Mouse (Mus musculus): ENCODE measurements around the gene Oat.

The Oat gene

GRCm38 (mm10) chr7:132576116-132576650 is at the start of gene Oat:
Gene Oat (minus strand): TSS chr7:132576398.
- DNase-seq, result peak; percentile 99

GRCm38 (mm10) chr7:132624161-132624560 is 48.0 kb upstream of the Oat start:
- DNase-seq, result no peak

GRCm38 (mm10) chr7:132619975-132620918 is 44.0 kb upstream of the Oat start:
- no peak for DNase-seq

- DNase-seq, result no peak
Observed at GRCm38 (mm10) chr7:132619549-132619948, 43.4 kb upstream of the Oat start.

GRCm38 (mm10) chr7:132617021-132617564 is 40.9 kb upstream of the Oat start:
- no peak for DNase-seq

GRCm38 (mm10) chr7:132616391-132616790 is 40.2 kb upstream of the Oat start:
- no peak for DNase-seq

- DNase-seq, result no peak
Observed at GRCm38 (mm10) chr7:132615346-132615745, 39.1 kb upstream of the Oat start.

- no peak for DNase-seq
Observed at GRCm38 (mm10) chr7:132611530-132611929, 35.3 kb upstream of the Oat start.

- DNase-seq, result peak; percentile 93
Observed at GRCm38 (mm10) chr7:132610468-132611318, 34.5 kb upstream of the Oat start, which contains the start of gene Lhpp. Gene Lhpp (plus strand): TSS chr7:132610638.

GRCm38 (mm10) chr7:132608316-132609020 is 32.3 kb upstream of the Oat start:
- no peak for DNase-seq

GRCm38 (mm10) chr7:132605689-132606088 is 29.5 kb upstream of the Oat start:
- no peak for DNase-seq

GRCm38 (mm10) chr7:132604720-132605119 is 28.5 kb upstream of the Oat start:
- no peak for DNase-seq

- no peak for DNase-seq
Observed at GRCm38 (mm10) chr7:132600926-132601325, 24.7 kb upstream of the Oat start.

GRCm38 (mm10) chr7:132600026-132600425 is 23.8 kb upstream of the Oat start:
- no peak for DNase-seq

GRCm38 (mm10) chr7:132599071-132599975 is 23.1 kb upstream of the Oat start, which contains the start of gene Nkx1-2:
Gene Nkx1-2 (minus strand): TSS chr7:132599637.
- peak; percentile 62 for DNase-seq

GRCm38 (mm10) chr7:132597251-132598041 is 21.2 kb upstream of the Oat start:
- DNase-seq, result peak; percentile 78

GRCm38 (mm10) chr7:132596557-132597250 is 20.5 kb upstream of the Oat start:
- peak; percentile 24 for DNase-seq

GRCm38 (mm10) chr7:132595787-132596186 is 19.6 kb upstream of the Oat start:
- DNase-seq, result no peak

- no peak for DNase-seq
Observed at GRCm38 (mm10) chr7:132594325-132594724, 18.1 kb upstream of the Oat start.

- DNase-seq, result no peak
Observed at GRCm38 (mm10) chr7:132593762-132594161, 17.6 kb upstream of the Oat start.

Data from embryo, embryonic 11 days (tissue).